Mouse (Mus musculus) olfactory bulb, adult 2 months (tissue): ENCODE measurements around the gene Slc31a1. TPM values are rescaled to one million over a fixed set of nuclear protein-coding genes. Genes with fewer than 3 reads are reported as not detected.

ENCODE experiments used
- H3K27ac ChIP-seq: fragments of 200-500 bp; 2 replicates; pipeline ENCODE4 v1.5.1; 2012; ENCODE audit warnings: low read depth, low read length; ENCODE audit not compliant: insufficient read depth
- H3K4me1 ChIP-seq: fragments of 200-500 bp; 2 replicates; pipeline ENCODE4 v1.6.1; 2012; ENCODE audit warnings: low read length; ENCODE audit not compliant: control insufficient read depth, insufficient read depth
- H3K4me3 ChIP-seq: fragments of 200-500 bp; 2 replicates; pipeline ENCODE4 v1.5.1; 2012; ENCODE audit warnings: mild to moderate bottlenecking, low read depth, low read length, moderate library complexity; ENCODE audit not compliant: insufficient read depth
- CTCF ChIP-seq: fragments of 200-500 bp; IDR thresholded peaks from 2 replicates; pipeline ENCODE4 v1.5.1; 2012; ENCODE audit warnings: low read depth, mild to moderate bottlenecking, low read length, moderate library complexity; ENCODE audit not compliant: insufficient read depth
- POLR2A ChIP-seq: fragments of 200-500 bp; IDR thresholded peaks from 2 replicates; pipeline ENCODE4 v1.6.1; 2012; ENCODE audit warnings: mild to moderate bottlenecking, low read depth, low read length, moderate library complexity; ENCODE audit not compliant: insufficient read depth
- WGBS: fragments of 180-500 bp; shearing (Covaris S2); methylation state at CpG from one replicate; pipeline ENCODE4 v1.1.7; 2018; 5-methylcytosine and 5-hydroxymethylcytosine counted together
- polyA plus RNA-seq: library from polyadenylated mRNA; stranded (reverse); fragments of >200 nt; gene quantifications from 2 replicates; pipeline ENCODE4 v1.2.4, GENCODE M21; 2012; ENCODE audit warnings: low replicate concordance; ENCODE audit not compliant: missing spikeins, insufficient read depth, insufficient read length

The Slc31a1 gene
- polyA plus RNA-seq, 1 experiment, result not detected

DNA sequence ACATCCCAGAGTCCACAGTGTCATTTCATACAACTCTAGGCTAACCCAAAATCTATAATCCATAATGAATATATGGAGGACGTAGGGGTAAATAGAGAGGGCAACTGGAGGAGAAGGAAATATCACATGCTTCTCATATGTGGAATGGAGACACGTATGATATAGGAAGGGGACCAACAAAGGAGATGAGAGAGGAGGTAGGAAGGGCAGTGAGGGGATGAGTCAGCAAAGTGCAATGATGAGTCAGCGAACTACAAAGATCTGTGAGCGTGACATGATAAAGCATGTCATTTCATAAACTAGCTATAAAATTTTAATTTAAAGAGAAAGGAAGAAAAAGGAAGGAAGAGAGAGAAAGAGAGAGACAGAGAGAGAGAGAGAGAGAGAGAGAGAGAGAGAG is 71.0 kb downstream of the Slc31a1 start:
- Histone ChIP-seq H3K27ac (no peak overlapping the region), H3K4me1 (no peaks in the 10 kb centered on the region), H3K4me3 (no peak overlapping the region)
- TF ChIP-seq CTCF (no peak), POLR2A (no peak)
- WGBS, result 76% methylated on average over 4 of the region's 4 CpGs

DNA sequence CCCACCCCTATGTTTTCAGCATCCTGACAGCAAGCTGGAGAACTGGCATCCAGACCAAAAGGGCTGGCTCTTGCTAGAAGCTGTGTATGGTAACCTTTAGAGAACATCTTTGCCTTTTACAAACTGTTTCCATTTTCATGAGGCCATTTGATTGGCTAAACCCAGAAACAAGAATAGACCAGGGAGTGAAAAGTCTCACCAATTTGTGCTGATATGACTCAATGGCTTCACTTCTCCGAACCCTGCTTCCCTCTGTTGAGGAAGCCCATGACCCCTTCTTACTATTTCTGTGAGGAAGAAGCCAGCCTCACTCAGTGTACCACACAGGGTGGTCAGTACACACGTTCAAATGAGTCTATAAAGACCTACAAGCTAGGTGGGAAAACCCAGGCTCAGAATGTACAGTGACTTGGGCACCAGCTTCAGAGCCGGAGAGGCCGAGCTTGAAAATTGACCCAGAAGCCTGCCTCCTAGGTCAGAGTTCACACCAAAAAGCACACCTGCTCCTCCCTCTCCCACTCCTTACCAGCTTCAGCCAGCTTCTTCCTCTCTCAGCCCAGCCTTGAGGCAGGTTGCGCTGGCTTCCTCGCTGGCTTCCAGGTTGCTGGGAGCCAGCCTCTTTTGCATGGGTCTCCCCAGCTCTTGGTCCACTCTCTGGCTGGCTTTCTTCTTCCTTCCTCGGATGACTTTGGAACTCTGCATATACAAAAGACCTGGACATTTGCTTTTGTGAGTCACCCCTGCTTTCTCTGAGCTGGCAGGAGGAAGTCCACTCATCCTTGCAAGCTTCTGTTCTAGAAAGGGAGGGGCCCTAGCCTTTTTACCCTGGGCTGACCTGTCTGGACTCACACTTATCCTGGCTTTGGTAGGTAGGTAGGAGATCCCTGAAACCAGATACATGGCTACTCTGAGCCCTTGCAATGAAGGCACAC is 73.7 kb downstream of the Slc31a1 start:
- Histone ChIP-seq H3K4me3 (no peak overlapping the region), H3K4me1 (no peaks in the 10 kb centered on the region), H3K27ac (no peak overlapping the region)
- TF ChIP-seq CTCF (no peak), POLR2A (no peak)
- 76% methylated on average over 7 of the region's 7 CpGs for WGBS

DNA sequence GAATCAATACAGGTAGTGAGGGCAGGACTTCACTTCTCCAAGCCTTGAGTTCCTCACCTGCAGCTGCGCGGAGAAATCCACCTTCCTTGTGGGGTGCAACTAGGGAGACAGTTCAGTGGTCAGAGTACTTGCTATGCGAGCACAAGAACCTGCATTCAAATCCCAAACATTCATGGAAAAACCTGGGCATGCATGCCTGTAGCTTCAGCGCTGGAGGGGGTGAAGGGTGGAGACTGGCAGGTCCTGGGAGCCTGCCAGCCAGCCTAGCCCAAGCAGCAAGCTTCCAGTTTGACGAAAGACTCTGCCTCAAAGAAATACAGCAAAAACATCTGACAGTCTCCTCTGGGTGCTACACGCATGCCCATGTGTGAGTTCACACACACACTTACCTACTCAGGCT is 74.6 kb downstream of the Slc31a1 start, which contains the start of gene Rnf183:
Gene Rnf183, minus strand, starts transcription at position 172 of the 400 bp plus-strand sequence.
- no peak for TF ChIP-seq POLR2A
- TF ChIP-seq CTCF, result no peak
- Histone ChIP-seq H3K4me1 (no peaks in the 10 kb centered on the region), H3K4me3 (no peak within 1 kb of the TSS), H3K27ac (no peak within 1 kb of the TSS)
- WGBS, result 85% methylated on average over 6 of the region's 6 CpGs

DNA sequence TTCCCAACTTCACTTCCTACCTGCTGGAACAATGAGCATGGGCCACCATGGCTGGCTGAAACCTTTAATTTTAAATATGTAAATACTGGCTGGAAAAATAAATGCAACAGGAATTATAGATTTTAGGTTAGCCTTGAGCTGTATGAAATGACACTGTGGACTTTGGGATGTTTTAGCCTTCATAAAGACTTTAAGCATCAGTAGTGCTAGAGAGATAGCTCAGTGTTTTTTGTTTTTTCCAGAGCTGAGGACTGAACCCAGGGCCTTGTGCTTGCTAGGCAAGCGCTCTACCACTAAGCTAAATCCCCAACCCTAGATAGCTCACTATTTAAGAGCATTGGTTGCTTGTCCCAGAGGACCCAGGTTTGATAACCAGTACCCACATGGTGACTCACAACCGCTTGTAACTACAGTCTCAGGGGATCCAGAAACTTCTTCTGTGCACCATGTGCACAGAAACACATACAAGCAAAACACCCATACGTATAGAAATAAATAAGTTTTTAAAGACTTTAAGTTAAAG is 76.8 kb downstream of the Slc31a1 start:
- WGBS, result 95% methylated on average over 3 of the region's 3 CpGs
- no peak for TF ChIP-seq POLR2A
- no peak for TF ChIP-seq CTCF

DNA sequence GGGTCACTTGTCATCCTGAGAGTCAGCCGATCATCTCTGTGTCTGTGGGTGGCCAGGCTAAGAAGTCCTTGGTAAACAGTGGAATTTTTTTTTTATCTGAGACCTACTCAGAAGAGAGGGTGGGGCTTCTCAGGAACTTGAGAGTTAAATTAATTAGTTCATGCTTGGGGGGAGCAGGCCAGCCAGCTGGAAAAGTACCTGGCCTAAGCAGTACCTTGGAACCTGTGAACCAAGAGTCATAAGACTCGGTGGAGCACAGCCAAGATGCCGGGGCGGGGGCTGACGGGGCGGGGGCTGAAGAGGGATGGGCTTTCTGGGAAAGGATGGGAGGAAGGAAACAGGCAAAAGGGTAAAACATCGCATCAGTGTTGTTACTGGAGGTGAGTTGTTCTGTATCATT is 77.3 kb downstream of the Slc31a1 start:
- TF ChIP-seq CTCF, result no peak
- TF ChIP-seq POLR2A, result no peak
- 85% methylated on average over 7 of the region's 7 CpGs for WGBS
- H3K4me3 ChIP-seq, result no peak overlapping the region
- H3K4me1 ChIP-seq, result no peaks in the 10 kb centered on the region
- H3K27ac ChIP-seq, result no peak overlapping the region

More for the DNA sequence above, 76.8 kb downstream of the Slc31a1 start:
- no peak overlapping the region for H3K27ac ChIP-seq
- H3K4me3 ChIP-seq, result no peak overlapping the region
- H3K4me1 ChIP-seq, result no peaks in the 10 kb centered on the region

DNA sequence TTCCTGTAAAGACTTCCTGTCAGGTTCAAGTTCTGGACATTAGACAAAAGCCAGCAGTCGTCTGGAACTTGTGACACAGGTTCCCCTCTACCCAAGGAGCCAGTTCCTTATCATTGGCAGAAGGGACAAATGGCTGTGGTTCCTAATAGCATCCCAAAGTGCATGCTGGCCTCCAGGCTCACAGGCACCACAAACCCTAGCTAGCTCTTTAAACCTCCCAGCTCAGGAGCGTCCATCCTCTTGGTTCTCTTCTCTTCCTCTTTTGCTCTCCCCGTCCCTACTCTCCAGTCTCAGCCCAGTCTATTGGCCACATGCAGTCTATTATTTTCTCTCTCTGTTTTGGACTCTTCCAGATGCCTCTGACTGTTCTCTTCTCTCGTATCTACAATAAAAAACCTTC is 79.3 kb downstream of the Slc31a1 start:
- 66% methylated on average over 4 of the region's 4 CpGs for WGBS
- Histone ChIP-seq H3K4me1 (no peaks in the 10 kb centered on the region), H3K4me3 (no peak overlapping the region), H3K27ac (no peak overlapping the region)
- TF ChIP-seq POLR2A (no peak), CTCF (no peak)

DNA sequence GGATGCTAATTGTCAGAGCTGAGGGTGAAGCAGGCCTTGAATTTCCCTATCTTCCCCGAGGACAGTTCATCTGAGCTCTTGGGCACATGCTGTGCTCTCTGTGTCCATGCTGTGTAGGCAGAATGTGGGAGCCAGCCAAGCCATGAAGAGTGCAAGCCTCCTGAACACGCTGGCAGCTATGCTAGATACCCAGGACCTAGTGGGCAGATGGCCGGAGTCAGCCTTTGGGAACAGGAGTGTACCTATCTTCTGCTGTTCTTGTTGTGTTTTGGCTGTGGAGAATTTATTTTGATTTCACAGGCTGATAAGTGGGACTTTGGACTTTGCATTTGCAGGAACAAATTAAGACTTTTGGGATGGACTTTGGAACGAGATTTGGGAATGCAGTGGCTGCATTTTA is 80.0 kb downstream of the Slc31a1 start:
- no peaks in the 10 kb centered on the region for H3K4me1 ChIP-seq
- TF ChIP-seq POLR2A (no peak), CTCF (no peak)
- H3K27ac ChIP-seq, result no peak overlapping the region
- 76% methylated on average over 4 of the region's 4 CpGs for WGBS
- no peak overlapping the region for H3K4me3 ChIP-seq

DNA sequence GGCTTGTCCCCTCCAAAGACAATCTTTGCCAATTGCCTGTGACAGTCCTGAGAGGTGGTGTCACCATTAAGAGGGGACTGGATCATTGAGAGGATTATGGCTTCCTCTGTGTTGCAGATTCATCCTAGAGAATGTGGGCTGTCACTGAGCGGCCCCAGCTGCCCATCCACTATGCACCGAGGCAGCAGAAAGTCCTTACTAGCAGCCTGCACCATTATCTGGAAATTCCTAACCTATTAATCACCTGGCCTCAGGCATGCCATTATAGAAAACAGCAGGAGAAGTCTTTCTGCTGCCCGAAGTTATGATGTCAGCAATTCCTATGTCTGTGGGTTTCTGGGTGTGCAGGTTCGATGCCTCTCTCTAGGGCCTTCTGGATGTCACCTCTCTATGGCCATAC is 80.5 kb downstream of the Slc31a1 start:
- TF ChIP-seq CTCF (no peak), POLR2A (no peak)
- Histone ChIP-seq H3K4me1 (no peaks in the 10 kb centered on the region), H3K27ac (no peak overlapping the region), H3K4me3 (no peak overlapping the region)
- 81% methylated on average over 4 of the region's 4 CpGs for WGBS

Other genes starting within 250 kb of the Slc31a1 start
- gene Mup21, start 209.9 kb upstream of the Slc31a1 start, polyA plus RNA-seq, result not detected in 2 replicates
- gene Zfp37, start 129.7 kb upstream of the Slc31a1 start, polyA plus RNA-seq, result not detected in 2 replicates
- gene Slc31a2, start 98.2 kb upstream of the Slc31a1 start, polyA plus RNA-seq, result not detected in 2 replicates
- gene Fkbp15, start 179 bp upstream of the Slc31a1 start, polyA plus RNA-seq, result not detected in 2 replicates
- gene Cdc26, start 47.9 kb downstream of the Slc31a1 start, polyA plus RNA-seq, result not detected in 2 replicates
- not detected in 2 replicates for gene Prpf4, start 48.1 kb downstream of the Slc31a1 start, polyA plus RNA-seq
- gene Rnf183, start 74.5 kb downstream of the Slc31a1 start, polyA plus RNA-seq, result not detected in 2 replicates
- not detected in 2 replicates for gene Wdr31, start 110.2 kb downstream of the Slc31a1 start, polyA plus RNA-seq
- not detected in 2 replicates for gene Bspry, start 119.3 kb downstream of the Slc31a1 start, polyA plus RNA-seq
- gene Hdhd3, start 142.7 kb downstream of the Slc31a1 start, polyA plus RNA-seq, result not detected in 2 replicates
- gene Alad, start 159.2 kb downstream of the Slc31a1 start, polyA plus RNA-seq, result not detected in 2 replicates
- not detected in 2 replicates for gene Pole3, start 164.3 kb downstream of the Slc31a1 start, polyA plus RNA-seq
- gene 4933430I17Rik, start 164.6 kb downstream of the Slc31a1 start, polyA plus RNA-seq, result not detected in 2 replicates
- not detected in 2 replicates for gene Rgs3, start 199.1 kb downstream of the Slc31a1 start, polyA plus RNA-seq